Mouse (Mus musculus) adrenal gland (tissue): Measurements from ENCODE around the gene Mfsd4b5.
"Not testable (repeated sequence)": the region's sequence is repeated elsewhere in the genome, so short reads cannot be mapped to it uniquely, and the experiment has no call there.

Experiments used
- intact Hi-C: fragments of 180-260 bp; cut with DNase I; formaldehyde crosslinking; loops from one replicate; pipeline ENCODE4 v1.15.1; 2025
- long read RNA-seq, 2 experiments: library from polyadenylated mRNA; unstranded; transcript quantifications; one replicate each; pipeline ENCODE4 v2.0.0; 2020; ENCODE audit warnings: borderline replicate concordance in 1 of 2; ENCODE audit not compliant: insufficient replicate concordance in 1 of 2

The Mfsd4b5 gene
- long read RNA-seq, experiment 1 = 0 reads
- long read RNA-seq, experiment 2 = 0 reads

DNA sequence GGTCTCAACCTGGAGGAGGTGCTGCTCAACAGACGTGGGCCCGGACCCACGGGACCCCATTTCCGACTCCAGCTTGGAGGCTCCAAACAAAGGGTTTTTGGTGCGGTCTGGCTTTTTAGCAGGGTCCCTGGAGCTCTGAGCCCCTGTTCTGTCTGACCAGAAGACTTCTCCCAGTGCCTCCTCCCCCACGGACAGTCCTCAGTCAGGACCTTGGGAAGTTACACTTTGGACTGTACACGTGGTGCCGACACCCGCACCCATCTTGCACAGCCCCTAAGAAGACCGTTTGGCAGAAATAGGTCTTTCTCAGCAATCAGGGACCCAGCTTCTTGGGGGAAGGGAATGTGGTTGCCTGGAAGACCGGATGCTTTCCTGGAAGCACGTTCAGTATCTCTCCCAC, at the start of gene Mfsd4b5:
Gene Mfsd4b5, minus strand, starts transcription at position 181 of the 400 bp plus-strand sequence.
- intact Hi-C loops = no loop called here

DNA sequence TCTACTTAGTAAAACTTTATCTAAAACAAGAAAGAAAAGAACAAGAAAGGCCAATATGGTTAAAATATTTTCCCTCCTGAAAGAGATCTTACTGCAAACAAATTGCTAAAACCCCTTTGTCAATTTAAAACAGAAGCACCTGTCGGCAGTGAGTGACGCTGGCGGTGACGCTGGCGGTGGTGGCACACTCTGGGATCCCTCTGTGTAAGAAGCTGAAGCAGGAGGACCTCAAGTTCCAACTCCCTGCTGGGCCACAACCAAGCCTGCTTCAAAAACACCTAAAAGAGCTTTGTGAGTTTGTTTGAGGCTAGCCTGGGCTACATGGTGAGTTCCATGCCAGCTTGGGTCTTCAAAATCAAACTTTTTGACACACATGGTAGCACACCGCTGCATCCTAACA, 48.5 kb upstream of the Mfsd4b5 start:
- intact Hi-C loops = no loop called here

DNA sequence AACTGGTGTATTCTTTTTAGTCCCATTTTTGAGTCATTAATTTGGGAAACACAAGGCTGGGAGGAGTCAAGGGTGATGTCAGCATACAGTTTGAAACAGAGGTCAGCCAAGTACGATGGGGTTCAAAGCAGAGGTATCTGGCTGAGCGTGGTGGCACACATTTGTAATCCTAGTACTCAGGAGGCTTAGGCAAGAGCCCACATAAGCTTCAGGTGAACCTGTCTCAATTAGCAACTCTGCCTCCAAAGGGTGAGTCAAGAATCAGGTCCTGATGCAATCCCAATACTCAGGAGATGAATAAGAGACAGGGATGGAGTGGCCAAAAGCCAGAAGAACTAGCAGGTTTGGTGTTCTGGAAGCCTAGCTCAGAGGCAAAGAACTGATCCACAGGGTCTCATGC, 46.5 kb upstream of the Mfsd4b5 start:
- intact Hi-C loops = no loop called here

DNA sequence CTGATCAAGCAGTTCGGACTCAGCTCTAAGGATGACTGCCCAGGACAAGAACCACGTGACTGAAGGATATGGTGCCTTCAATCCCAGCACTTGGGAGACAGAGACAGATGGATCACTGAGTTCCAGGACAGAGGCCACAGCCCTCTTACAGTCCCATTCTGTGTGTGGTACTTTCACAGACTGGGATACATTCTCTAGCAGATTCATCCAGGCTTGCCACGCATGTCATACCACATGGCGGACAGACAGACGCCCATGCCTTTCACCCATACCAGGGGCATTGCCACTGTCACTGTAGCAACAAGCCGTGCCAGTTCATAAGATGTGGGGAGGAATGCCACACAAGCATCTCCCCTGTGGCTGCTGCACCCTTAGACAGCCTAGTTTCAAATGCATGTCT, 44.3 kb upstream of the Mfsd4b5 start:
- intact Hi-C loops = no loop called here

DNA sequence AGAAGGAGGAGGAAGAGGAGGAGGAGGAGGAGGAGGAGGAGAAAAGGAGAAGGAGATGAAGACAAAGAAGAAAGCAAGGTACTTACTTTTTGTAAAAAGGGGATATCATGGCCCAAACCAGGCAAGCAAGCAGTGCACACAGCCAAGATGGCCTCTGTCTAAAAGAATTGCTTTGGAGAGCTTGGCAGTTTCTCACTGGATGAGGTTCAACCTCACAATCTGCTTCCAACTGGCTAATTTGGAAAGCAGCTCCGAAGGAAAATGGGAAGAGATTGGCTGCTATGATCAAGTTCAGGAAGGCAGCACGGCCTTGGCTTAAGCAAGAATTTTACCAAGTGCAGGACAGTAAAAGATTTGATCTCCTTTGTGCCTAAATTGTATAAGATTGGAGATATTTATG, 43.2 kb upstream of the Mfsd4b5 start:
- intact Hi-C loops = no loop called here

DNA sequence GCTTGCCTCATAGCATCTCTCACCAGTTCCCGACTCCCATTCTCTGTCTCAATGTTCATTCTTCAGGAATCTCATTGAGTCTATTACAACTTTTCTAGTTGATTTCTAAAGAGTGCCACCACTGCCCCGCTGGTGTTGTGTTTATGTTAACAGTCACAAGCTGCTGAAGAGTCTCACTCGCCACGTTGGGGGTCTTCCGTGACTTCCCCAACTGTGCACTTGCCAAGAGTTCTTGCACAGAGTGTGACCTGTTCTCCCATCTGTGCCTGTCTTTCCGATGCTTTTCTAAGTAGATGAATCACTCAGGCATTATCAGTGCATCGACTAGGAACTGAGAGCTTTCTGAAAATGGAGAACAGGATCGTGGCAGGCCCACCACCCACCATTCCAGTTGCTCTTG, 41.6 kb upstream of the Mfsd4b5 start:
- intact Hi-C loops = no loop called here

DNA sequence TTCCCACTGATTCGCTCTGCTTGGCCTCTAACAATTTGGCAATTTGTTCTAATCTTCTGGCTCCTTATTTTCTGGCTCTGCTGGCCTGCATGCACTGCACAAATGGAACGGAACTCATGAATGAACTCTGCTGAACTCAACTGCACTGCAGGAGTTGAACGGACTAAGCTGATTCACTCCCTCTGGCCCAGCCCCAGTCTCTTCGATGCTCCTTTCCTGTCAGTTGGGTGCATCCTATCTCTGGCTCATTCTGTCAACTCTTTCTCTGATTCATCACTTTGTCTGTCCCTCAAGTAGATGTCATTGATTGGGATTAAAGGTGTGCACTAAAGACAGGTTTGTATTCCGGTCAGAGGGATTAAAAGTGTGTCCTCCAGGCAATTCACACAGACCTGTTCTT, 40.1 kb upstream of the Mfsd4b5 start:
- intact Hi-C loops = no loop called here

DNA sequence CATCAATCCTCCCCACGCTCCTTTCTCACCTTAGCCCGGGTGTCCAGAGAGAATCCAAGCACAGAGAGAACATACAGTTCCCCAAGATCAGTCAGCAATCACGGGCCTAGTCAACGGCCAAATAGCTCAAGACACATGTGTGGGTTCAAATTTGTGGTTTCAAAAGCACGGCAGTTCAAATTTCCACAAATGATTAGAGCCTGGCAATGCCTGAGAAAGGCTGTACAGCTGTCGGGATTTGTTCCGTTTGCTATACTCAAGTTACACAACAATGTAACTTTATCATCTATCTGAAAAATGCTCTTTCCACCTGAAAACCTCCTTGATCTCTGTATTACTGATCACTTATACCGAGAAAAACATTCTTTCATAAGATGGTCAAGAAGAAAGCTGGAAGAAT, 39.1 kb upstream of the Mfsd4b5 start:
- intact Hi-C loops = no loop called here

DNA sequence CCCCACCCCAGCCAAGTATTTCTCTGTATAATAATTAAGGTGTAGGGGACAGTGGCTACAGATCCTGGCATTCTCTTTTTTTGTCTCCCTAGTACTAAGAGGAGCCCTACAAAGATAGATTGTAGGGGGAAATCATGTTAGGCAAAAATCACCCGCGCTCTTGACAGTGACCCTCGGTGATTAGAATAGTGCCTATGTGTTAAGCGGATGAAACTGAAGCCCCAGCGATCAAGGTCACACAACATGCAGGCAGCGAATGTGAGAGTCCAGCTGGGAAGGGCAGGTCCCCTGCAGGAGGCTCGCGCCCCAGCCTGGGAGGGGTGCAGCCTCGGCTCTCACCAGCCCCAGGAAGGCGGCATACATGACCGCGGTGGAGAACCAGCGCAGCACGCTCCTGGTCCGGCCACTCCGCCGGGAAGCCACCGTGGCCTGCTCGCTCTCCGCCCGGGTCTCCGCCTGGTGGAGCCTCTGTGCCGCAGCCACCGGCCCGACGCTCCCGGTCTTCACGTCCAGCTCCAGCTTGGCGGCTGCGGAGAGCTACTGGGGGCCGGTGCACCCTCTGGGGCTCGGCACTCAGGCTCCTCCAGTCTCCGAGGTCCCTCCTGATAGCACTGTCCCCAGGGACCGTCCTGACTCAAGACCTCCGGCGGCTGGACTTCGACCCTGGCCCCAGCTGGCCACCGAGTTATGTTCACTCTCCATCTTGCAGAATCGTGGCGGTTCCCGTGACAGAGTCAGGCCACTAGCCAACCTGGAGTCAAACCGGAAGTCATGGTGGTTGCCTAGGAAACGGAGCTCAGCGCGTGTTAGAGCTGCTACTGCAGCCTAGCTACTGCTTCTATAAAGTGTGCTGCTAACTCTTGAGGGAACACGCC, 38.3 kb upstream of the Mfsd4b5 start, which contains the start of gene Mfsd4b1:
Gene Mfsd4b1, minus strand, starts transcription at position 715 of the 875 bp plus-strand sequence.
- intact Hi-C loops = no loop called here

DNA sequence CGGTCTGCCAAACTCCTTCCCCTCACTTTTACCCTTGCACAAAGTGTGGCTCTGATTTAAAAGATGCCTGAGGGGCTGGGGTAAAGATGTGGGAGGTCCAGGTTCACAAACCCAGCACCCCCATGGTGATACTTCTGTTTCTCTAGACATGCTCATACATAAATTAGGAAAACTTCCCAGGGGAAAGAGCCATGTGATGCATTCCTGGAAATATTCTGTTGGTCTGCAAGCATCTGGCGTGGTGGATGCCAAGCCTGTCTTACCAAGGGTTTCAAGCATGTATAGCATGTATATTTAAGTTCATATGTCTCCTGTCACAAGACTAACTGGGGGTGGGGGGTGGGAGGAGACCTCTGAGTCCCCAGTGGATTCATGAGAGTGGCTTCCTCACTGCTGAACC, 34.0 kb upstream of the Mfsd4b5 start:
- intact Hi-C loops = no loop called here

DNA sequence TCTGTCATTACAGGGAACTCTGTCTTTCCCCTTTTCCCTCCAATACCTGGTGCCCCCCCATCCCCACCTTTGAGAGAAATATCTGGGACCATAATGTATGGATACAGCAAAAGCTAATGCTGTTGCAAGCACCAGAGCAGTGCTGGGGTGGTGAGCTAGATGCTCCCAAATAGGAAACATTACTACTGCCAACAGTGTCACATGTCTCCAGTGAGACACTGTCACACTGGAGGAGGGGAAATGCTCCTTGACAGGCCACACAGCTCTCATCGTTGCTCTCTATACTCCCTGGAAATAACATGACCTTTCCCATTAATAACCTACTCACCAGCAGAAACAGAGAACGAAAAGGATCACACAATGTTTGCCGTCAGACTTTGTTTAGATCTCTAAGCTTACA, 33.0 kb upstream of the Mfsd4b5 start:
- intact Hi-C loops = no loop called here

DNA sequence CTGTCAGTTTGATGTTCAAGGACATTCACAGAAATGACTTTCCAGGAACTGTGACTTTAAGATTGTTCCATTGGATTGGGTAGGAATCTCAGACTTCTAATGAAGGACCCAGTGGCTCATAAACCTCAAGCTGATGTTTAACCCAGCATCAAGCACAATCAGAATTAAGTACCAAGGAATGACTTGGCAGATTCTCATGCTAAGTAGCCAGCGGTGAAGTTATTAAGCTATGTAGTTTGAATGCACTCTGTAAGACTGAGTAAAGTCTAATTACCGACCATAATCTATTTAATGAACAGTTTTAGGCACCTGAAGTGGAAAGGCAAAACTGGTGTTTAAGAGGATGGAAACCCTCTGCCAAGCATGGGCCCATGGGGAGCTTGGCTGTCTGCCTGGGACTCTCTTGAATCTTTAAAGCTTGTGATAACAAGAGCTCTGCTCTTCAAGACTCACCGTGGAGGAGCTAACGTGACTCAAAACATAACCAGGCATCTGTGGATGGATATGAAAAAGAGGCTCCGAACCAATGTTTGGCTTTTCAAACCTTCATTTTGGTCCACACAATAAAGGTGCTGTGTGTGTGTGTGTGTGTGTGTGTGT, 31.9 kb upstream of the Mfsd4b5 start:
- intact Hi-C loops = no loop called here

DNA sequence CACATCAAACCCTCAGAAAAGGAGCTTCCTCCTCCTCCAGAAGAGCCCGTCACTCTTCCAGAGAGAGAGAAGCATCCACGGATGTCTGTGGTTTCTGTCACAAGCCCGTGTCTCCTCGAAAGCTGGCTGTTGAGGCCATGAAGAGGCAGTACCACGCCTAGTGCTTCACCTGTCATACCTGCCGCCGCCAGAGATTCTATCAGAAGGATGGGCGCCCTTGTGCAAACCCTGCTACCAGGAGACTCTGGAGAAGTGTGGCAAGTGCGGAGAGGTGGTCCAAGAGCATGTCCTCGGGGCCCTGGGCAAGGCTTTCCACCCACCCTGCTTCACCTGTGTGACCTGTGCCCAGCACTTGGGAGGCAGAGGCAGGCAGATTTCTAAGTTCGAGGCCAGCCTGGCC, 23.1 kb upstream of the Mfsd4b5 start:
- intact Hi-C loops = no loop called here

DNA sequence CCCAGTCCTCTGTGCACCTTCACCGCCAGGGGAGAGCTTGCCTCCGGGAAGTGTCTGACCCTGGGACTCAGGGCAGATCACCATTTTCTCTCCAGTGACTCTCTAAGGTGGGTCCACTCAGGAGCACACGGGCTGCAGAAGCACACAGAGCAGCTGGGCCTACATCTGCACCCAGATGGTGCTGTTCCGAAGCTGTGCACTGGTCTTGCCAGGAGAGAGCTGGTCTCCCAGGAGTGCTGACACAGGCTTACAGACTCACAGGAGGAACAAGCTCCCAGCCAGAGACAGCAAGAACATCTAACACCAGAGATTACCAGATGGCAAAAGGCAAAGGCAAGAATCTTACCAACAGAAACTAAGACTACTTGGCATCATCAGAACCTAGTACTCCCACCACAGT, 22.4 kb upstream of the Mfsd4b5 start:
- intact Hi-C loops = not testable (repeated sequence)

DNA sequence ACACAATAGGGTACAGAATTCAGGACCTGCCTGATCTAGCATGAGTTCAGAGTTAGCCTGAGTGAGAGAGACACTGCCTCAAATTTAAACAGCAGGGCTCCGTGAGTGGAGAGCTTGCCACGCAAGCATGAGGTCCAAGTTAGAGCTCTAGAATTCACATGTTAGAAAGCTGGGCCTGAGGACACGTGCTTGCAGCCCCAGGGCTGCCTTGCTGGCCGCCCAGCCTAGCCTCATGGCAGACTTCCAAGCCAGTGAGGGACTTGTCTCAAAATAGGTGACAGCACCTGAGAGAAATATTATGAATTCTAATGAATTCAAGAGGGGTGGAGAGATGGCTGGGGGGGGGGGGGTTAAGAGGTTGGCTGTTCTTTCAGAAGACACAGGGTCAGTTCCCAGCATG, 21.5 kb upstream of the Mfsd4b5 start:
- intact Hi-C loops = no loop called here

DNA sequence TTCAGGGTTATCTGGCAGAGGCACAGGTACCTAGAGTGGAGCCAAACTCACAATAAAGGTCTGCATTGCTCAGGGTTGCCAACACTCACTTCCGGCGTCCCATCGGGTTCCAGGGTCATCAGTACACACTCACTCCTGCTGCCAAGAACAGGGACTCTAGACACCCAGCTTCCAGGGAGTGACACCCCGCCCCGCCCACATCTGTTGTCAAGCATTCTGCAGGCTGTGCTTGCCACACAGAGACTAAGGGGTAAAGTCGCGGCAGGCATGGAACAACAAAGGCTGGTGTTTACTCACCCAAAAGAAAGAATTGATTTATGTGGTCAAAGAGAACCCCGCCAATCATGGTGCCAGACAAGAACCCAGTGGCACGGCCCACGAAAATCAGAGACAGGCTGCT, 20.5 kb upstream of the Mfsd4b5 start:
- intact Hi-C loops = no loop called here

DNA sequence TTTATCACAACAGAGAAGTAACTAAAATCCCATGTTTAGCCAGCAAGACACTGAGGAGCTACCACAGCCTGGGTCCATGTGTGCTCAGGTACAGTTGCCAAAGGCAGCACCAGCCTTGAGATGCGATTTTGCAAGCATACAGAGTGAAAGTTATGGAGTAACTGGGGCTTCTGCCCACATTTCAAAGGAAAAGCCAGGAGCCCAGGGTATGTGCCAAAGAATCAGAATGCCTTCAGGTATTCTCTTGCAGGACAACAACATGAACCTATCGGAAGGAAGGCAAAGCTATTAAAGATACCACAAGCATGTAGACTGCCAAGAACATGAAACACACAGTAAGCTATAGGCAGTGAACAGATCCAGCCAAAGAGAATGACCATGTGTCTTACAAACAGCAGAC, 14.3 kb upstream of the Mfsd4b5 start:
- intact Hi-C loops = no loop called here

DNA sequence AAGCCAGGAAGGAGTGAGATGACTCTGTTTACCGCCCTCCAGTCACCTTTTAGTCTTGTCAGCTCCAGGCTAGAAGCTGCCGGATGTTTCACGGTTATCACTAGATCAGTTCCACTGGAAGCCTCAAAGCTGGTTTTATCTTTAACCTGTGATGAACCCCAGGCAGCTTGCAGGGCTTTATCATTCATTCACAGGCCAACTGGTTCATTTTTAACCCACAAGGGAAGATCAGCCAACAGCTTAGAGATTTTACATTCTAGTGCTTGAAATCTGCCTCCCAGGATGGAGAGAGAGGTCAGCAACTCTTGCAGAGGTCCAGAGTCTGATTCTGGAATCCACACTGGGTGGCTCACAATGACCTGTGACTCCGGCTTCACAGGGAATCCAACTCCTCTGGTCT, 4.7 kb upstream of the Mfsd4b5 start:
- intact Hi-C loops = no loop called here

DNA sequence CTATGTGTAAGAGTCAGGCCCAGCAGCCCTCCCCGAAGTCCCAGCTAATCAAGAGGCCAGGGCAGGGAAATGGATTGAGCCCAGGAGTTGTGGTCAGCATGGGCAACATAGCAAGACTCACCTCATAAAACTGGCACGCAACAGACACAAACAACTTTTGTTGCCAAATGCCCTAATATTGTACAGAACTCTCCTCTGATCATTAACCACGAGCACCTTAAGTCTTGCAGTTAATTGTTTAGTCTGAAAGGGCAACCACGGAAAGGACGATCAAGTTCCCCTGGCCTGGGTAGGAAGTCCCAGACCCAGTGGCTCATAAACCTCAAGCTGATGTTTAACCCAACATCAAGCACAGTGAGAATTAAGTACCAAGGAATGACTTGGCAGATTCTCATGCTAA, 3.8 kb downstream of the Mfsd4b5 start:
- intact Hi-C loops = no loop called here

DNA sequence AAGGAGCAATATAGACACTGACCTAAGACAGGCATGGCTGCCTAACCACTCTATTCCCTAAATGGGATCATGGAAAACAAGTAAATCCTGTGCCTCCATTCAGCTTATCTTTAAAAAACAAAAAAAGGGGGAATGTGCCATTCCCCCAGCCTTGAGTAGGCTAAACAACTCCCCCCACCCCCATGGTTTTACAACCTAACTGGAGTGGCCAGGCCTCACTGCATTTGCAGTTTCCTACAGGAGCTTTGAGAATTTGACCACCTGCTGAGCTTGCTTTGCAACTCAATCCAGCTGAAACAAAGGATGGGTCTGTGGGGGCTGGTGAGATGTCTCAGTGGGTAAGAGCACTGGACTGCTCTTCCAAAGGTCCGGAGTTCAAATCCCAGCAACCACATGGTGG, 8.2 kb downstream of the Mfsd4b5 start:
- intact Hi-C loops = no loop called here

DNA sequence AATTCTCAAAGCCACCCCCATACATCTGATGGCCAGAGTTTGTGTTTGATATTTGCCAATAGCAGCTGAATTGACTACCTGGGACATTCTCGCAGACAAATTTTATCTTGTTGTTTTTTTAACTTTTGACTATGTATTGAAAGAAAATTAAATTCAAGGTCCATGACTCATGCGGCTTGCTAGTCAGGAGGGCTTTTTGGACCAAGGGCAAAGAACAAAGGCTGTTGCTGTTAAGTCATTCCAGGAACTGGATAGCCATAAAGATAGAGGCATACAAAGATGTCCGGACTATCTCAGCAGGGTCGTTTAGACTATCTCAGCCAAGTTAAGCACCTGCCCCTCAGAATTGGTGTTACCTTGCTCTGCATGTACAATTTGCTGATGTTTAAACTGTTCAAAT, 9.1 kb downstream of the Mfsd4b5 start:
- intact Hi-C loops = no loop called here

DNA sequence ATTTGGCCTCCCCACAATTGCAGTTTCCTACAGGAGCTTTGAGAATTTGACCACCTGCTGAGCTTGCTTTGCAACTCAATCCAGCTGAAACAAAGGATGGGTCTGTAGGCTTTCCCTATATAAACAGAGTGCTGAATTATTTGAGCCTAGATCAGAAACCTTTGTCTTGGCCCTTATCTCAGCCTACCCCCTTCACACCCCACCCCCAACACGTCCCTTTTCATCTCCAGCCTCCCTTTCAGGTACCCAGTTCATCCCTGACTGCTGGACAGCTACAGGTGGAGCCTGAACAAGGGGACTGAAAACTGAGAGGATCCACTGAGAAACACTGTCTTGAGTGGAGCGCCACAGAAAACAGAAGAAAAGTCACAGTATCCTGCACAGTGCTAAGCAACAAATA, 10.7 kb downstream of the Mfsd4b5 start:
- intact Hi-C loops = no loop called here

DNA sequence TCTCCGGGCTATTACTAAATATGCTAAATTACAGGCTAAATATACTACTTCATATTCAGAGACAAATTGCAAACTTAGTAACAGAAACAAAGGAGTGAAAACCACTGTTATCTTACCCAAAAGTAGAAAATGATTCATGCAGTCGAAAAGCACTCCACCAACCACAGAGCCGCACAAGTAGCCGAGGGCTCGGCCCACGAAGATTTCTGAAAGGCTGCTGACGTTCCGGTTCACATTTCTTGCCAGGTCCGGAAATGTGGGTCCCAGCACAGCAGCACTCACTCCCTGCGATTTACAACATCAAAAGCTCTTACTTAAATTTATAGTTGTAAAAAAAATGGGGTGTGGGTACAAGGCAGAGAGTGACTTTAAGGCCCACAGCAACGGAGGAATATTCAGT, 11.5 kb downstream of the Mfsd4b5 start:
- intact Hi-C loops = no loop called here
